Mouse (Mus musculus): Measurements from ENCODE around the gene Eef1akmt3.

Gene Eef1akmt3

GRCm38 (mm10) chr10:127050119-127050474, 8.8 kb upstream of the Eef1akmt3 start:
- no peak for DNase-seq

- no peak for DNase-seq
Measured at GRCm38 (mm10) chr10:127049395-127050118, 8.2 kb upstream of the Eef1akmt3 start.

GRCm38 (mm10) chr10:127048608-127049394, 7.5 kb upstream of the Eef1akmt3 start:
- no peak for DNase-seq

GRCm38 (mm10) chr10:127047954-127048353, 6.6 kb upstream of the Eef1akmt3 start, which contains the start of gene Cyp27b1:
TSS of gene Cyp27b1 (plus strand) at chr10:127048250.
- no peak for DNase-seq

GRCm38 (mm10) chr10:127043187-127043586, 1.9 kb upstream of the Eef1akmt3 start:
- DNase-seq: no peak

- DNase-seq: no peak
Measured at GRCm38 (mm10) chr10:127042468-127043115, 1.3 kb upstream of the Eef1akmt3 start.

GRCm38 (mm10) chr10:127041774-127042338, 543 bp upstream of the Eef1akmt3 start:
- peak; percentile 82 for DNase-seq

GRCm38 (mm10) chr10:127040569-127041214, 621 bp downstream of the Eef1akmt3 start:
- no peak for DNase-seq

GRCm38 (mm10) chr10:127037641-127038040, 3.7 kb downstream of the Eef1akmt3 start:
- DNase-seq: no peak

- DNase-seq: no peak
Measured at GRCm38 (mm10) chr10:127036273-127036672, 5.0 kb downstream of the Eef1akmt3 start.

GRCm38 (mm10) chr10:127033301-127033741, 8.0 kb downstream of the Eef1akmt3 start:
- no peak for DNase-seq

- DNase-seq: peak; percentile 88 to 91
Measured at GRCm38 (mm10) chr10:127030336-127031296, 10.7 kb downstream of the Eef1akmt3 start, which contains the start of gene Tsfm. TSS of gene Tsfm (minus strand) at chr10:127030840.

- DNase-seq: no peak
Measured at GRCm38 (mm10) chr10:127018422-127018821, 22.9 kb downstream of the Eef1akmt3 start.

GRCm38 (mm10) chr10:127017071-127017470, 24.2 kb downstream of the Eef1akmt3 start:
- DNase-seq: no peak

GRCm38 (mm10) chr10:127016488-127016887, 24.8 kb downstream of the Eef1akmt3 start:
- DNase-seq: no peak

- no peak for DNase-seq
Measured at GRCm38 (mm10) chr10:127003806-127004205, 37.5 kb downstream of the Eef1akmt3 start.

GRCm38 (mm10) chr10:127003334-127003733, 38.0 kb downstream of the Eef1akmt3 start:
- no peak for DNase-seq

- DNase-seq: no peak
Measured at GRCm38 (mm10) chr10:127002765-127003164, 38.5 kb downstream of the Eef1akmt3 start.

- no peak for DNase-seq
Measured at GRCm38 (mm10) chr10:127002056-127002455, 39.3 kb downstream of the Eef1akmt3 start.

- DNase-seq: no peak
Measured at GRCm38 (mm10) chr10:127001297-127001696, 40.0 kb downstream of the Eef1akmt3 start.

GRCm38 (mm10) chr10:127000529-127000928, 40.8 kb downstream of the Eef1akmt3 start, which contains the start of gene Avil:
TSS of gene Avil (plus strand) at chr10:127000709.
- DNase-seq: no peak
